Mouse (Mus musculus): ENCODE measurements around the gene Tmem98. TPM values are rescaled to one million over a fixed set of nuclear protein-coding genes. Genes with fewer than 3 reads are reported as not detected.

Gene Tmem98
- 70.0 and 73.3 TPM in 2 replicates for polyA plus RNA-seq (2015; fragmentation: Nextera tagmentation; extraction: Ambion mirVana)

DNA sequence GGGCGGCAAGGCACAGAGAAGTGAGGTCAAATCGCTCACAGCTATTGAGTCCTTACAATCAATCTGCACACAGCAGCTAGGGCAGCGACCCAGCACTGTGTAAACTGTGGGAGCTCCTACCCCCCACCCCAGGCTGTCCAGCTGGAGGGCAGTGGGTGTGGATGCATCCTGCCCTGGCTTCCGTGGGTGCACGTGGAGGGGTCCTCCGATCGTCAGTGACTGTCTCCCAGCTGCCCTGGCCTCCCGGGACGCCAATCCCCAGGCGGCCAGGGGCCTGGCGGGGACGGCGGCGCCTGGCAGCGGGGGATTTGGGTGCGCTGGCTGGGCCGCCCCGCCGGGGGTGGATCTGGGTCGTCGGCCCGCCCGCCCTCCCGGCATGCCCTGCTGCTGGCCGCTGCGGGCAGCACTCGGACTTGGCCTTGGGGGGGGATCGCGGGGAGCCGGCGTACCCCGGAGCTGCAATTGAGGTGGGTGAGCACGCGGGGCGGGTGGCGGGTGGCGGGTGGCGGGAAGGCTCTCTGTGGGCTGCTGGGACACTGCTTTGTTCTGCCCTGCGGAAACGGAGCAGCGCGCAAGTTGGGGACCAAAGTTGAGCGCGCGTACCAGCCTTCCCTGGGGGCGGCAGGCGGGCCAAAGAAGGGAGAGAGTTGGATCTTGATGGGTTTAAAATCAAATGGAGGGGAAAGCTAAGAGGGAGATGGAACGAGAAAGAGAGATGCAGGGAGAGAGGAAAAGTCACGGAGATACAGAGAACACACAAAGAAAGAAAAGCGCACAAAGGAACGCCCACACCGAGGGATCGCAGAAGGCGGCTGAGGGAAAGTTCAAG lies at the start of gene Tmem98:
Gene Tmem98, plus strand, starts transcription at position 183 of the 829 bp plus-strand sequence.
- Histone ChIP-seq H3K36me3 (peaks cover 12% of the 10 kb centered on the region), H3K27ac (replicated peaks) (peak within 1 kb of the TSS; percentile 72), H3K9ac (peak within 1 kb of the TSS; percentile 69), H3K4me2 (replicated peaks) (peak within 1 kb of the TSS; percentile 82), H3K27me3 (no peaks in the 10 kb centered on the region), H3K4me3 (replicated peaks) (peak within 1 kb of the TSS; percentile 57), H3K4me1 (peaks cover 18% of the 10 kb centered on the region), H3K9me3 (replicated peaks) (no peaks in the 10 kb centered on the region)
- WGBS: 1% methylated on average over 44 of the region's 54 CpGs
- peak; percentile 62; the same call in 1 of the 2 replicates for ATAC-seq (ENCODE audit: insufficient number of reproducible peaks, low FRiP score, low TSS enrichment, low read depth)

- Histone ChIP-seq H3K9me3 (replicated peaks) (no peaks in the 10 kb centered on the region), H3K4me1 (peaks cover under 1% of the 10 kb centered on the region; the same call in 1 of the 2 replicates), H3K4me2 (replicated peaks) (no peak overlapping the region), H3K4me3 (replicated peaks) (no peak overlapping the region), H3K36me3 (no peaks in the 10 kb centered on the region), H3K9ac (no peak overlapping the region), H3K27me3 (no peaks in the 10 kb centered on the region), H3K27ac (replicated peaks) (no peak overlapping the region)
- ATAC-seq (ENCODE audit: insufficient number of reproducible peaks, low FRiP score, low TSS enrichment, low read depth): no peak
- WGBS: 72% methylated on average over 3 of the region's 3 CpGs
Measured at GRCm38 (mm10) chr11:80761285-80761974, 48.5 kb upstream of the Tmem98 start.

GRCm38 (mm10) chr11:80762066-80762465 lies 47.9 kb upstream of the Tmem98 start:
- Histone ChIP-seq H3K36me3 (no peaks in the 10 kb centered on the region), H3K27me3 (no peaks in the 10 kb centered on the region), H3K27ac (replicated peaks) (no peak overlapping the region), H3K9me3 (replicated peaks) (no peaks in the 10 kb centered on the region), H3K4me1 (peaks cover 4% of the 10 kb centered on the region; the same call in 1 of the 2 replicates), H3K4me2 (replicated peaks) (no peak overlapping the region), H3K9ac (no peak overlapping the region), H3K4me3 (replicated peaks) (no peak overlapping the region)
- no peak for ATAC-seq (ENCODE audit: insufficient number of reproducible peaks, low FRiP score, low TSS enrichment, low read depth)
- WGBS: 73% methylated on average over 4 of the region's 4 CpGs

DNA sequence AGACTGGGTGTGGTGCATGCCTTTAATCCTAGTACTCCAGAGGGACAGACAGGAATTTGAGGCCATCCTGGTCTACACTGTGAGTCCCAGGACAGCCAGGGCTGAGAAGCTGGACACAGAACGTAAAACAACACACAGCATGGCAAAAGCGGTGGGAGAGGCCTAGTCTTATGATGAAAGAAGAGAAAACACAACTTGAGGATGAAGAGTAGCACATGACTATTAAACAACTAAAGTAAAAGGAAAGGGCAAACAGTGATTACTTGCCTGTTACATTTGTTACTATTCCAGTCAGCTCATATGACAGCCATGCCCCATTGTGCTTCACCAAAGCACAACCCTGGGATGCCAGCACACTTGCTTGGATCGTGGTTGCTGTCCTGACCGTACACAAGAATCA lies 43.9 kb upstream of the Tmem98 start:
- Histone ChIP-seq H3K36me3 (no peaks in the 10 kb centered on the region), H3K4me2 (replicated peaks) (no peak overlapping the region), H3K27ac (replicated peaks) (no peak overlapping the region), H3K9ac (no peak overlapping the region), H3K4me1 (peaks cover 4% of the 10 kb centered on the region; the same call in 1 of the 2 replicates), H3K9me3 (replicated peaks) (no peaks in the 10 kb centered on the region), H3K27me3 (no peaks in the 10 kb centered on the region), H3K4me3 (replicated peaks) (no peak overlapping the region)
- no peak for ATAC-seq (ENCODE audit: insufficient number of reproducible peaks, low FRiP score, low TSS enrichment, low read depth)
- 80% methylated on average over 4 of the region's 4 CpGs for WGBS

DNA sequence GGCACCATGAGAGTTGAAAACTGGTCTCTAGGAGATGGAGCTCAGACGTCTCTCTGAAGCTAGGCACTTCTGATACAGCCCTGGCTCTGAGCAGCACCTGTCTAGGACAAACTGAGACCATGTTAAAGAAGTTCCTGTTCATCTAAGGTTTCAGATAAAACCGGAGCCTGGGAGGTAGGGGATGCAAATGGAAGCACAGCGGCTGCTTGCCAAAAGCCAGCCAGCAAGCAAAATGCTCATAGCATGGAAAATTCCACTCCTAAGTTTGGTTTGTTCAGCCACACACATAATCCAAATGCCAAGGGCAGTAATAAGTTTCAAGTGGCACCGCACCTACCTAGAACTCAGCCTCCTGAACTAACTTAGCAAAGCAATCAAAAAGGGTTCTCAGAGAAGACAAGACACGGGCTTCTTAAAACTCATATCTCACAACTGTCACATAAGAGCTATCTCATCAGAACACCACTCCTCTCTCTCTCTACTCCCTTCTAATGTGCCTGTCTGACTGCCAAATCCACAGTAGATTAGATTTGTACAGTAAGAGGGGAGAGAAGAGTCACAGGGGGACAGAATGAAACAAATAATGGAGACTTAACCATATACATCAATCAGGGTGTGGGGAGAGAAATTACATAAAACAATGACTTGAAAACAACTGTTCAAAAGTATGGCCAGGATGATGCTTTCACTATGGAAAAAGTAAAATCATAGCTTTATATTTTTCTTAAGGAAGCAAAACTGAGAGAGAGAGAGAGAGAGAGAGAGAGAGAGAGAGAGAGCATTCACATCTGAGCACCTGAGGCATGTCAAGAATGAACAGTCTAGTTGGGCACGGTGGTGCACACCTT lies 43.3 kb upstream of the Tmem98 start:
- Histone ChIP-seq H3K4me1 (peaks cover 4% of the 10 kb centered on the region; the same call in 1 of the 2 replicates), H3K9me3 (replicated peaks) (no peaks in the 10 kb centered on the region), H3K27me3 (no peaks in the 10 kb centered on the region), H3K36me3 (no peaks in the 10 kb centered on the region), H3K4me3 (replicated peaks) (no peak overlapping the region), H3K9ac (no peak overlapping the region), H3K4me2 (replicated peaks) (no peak overlapping the region), H3K27ac (replicated peaks) (no peak overlapping the region)
- WGBS: 60% methylated on average over 6 of the region's 6 CpGs
- no peak for ATAC-seq (ENCODE audit: insufficient number of reproducible peaks, low FRiP score, low TSS enrichment, low read depth)

GRCm38 (mm10) chr11:80767320-80767617 lies 42.7 kb upstream of the Tmem98 start:
- no peak overlapping the region for H3K4me2 ChIP-seq (replicated peaks)
- WGBS: 69% methylated on average over 3 of the region's 3 CpGs
- no peak overlapping the region for H3K27ac ChIP-seq (replicated peaks)
- H3K9me3 ChIP-seq (replicated peaks): no peaks in the 10 kb centered on the region
- ATAC-seq (ENCODE audit: insufficient number of reproducible peaks, low FRiP score, low TSS enrichment, low read depth): no peak
- H3K36me3 ChIP-seq: no peaks in the 10 kb centered on the region
- no peak overlapping the region for H3K9ac ChIP-seq
- H3K4me1 ChIP-seq: peaks cover 4% of the 10 kb centered on the region; the same call in 1 of the 2 replicates
- H3K4me3 ChIP-seq (replicated peaks): no peak overlapping the region
- no peaks in the 10 kb centered on the region for H3K27me3 ChIP-seq

GRCm38 (mm10) chr11:80771186-80771585 lies 38.8 kb upstream of the Tmem98 start:
- H3K9ac ChIP-seq: no peak overlapping the region
- ATAC-seq (ENCODE audit: insufficient number of reproducible peaks, low FRiP score, low TSS enrichment, low read depth): no peak
- H3K4me2 ChIP-seq (replicated peaks): no peak overlapping the region
- 75% methylated on average over 3 of the region's 3 CpGs for WGBS
- H3K27ac ChIP-seq (replicated peaks): no peak overlapping the region
- H3K4me3 ChIP-seq (replicated peaks): no peak overlapping the region
- H3K27me3 ChIP-seq: no peaks in the 10 kb centered on the region
- no peaks in the 10 kb centered on the region for H3K36me3 ChIP-seq
- H3K9me3 ChIP-seq (replicated peaks): no peaks in the 10 kb centered on the region
- peaks cover 4% of the 10 kb centered on the region; the same call in 1 of the 2 replicates for H3K4me1 ChIP-seq

GRCm38 (mm10) chr11:80771596-80772250 lies 38.3 kb upstream of the Tmem98 start:
- Histone ChIP-seq H3K9me3 (replicated peaks) (no peaks in the 10 kb centered on the region), H3K36me3 (no peaks in the 10 kb centered on the region), H3K4me1 (peaks cover 1% of the 10 kb centered on the region; the same call in 1 of the 2 replicates), H3K27ac (replicated peaks) (no peak overlapping the region), H3K9ac (no peak overlapping the region), H3K4me3 (replicated peaks) (no peak overlapping the region), H3K4me2 (replicated peaks) (no peak overlapping the region), H3K27me3 (no peaks in the 10 kb centered on the region)
- 74% methylated on average over 5 of the region's 5 CpGs for WGBS
- no peak for ATAC-seq (ENCODE audit: insufficient number of reproducible peaks, low FRiP score, low TSS enrichment, low read depth)

DNA sequence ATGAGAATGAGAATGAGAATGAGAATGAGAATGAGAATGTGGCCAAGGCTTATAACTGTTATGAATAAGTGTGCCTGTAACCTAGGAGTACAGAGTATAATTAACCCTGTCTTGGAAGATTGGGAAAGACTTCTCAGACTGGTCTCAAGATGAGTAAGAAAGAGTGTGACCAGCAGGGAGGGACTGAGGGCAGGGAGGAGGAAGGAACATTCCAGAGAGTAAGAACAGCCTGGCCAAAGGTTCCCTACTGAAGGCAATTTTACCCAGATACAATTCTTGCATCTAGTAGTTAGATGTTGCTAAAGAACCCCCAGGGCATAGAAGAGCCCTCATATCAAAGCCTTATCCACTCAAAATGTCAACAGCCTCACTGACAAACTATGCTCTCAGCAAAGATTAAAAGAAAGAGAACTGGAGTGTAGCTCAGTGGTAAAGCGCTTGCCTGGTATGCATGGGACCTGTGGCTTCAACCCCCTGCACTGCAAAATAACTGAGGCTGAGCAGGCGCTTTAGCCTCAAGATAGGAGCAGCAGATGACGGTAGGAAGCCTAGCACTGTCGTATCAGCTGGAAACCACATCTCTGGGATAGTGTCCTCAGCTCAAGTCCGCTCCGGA lies 37.3 kb upstream of the Tmem98 start:
- no peak for ATAC-seq (ENCODE audit: insufficient number of reproducible peaks, low FRiP score, low TSS enrichment, low read depth)
- no peaks in the 10 kb centered on the region for H3K36me3 ChIP-seq

GRCm38 (mm10) chr11:80775535-80775934 lies 34.4 kb upstream of the Tmem98 start:
- H3K9ac ChIP-seq: no peak overlapping the region
- H3K36me3 ChIP-seq: no peaks in the 10 kb centered on the region
- ATAC-seq (ENCODE audit: insufficient number of reproducible peaks, low FRiP score, low TSS enrichment, low read depth): no peak
- peaks cover 8% of the 10 kb centered on the region for H3K4me1 ChIP-seq
- H3K4me2 ChIP-seq (replicated peaks): no peak overlapping the region
- no peaks in the 10 kb centered on the region for H3K27me3 ChIP-seq
- no peaks in the 10 kb centered on the region for H3K9me3 ChIP-seq (replicated peaks)
- 77% methylated on average over 3 of the region's 3 CpGs for WGBS
- H3K4me3 ChIP-seq (replicated peaks): no peak overlapping the region
- no peak overlapping the region for H3K27ac ChIP-seq (replicated peaks)

More for the DNA sequence above, 37.3 kb upstream of the Tmem98 start:
- no peak overlapping the region for H3K9ac ChIP-seq
- H3K27me3 ChIP-seq: no peaks in the 10 kb centered on the region
- no peaks in the 10 kb centered on the region for H3K9me3 ChIP-seq (replicated peaks)
- WGBS: 64% methylated on average over 6 of the region's 6 CpGs
- no peak overlapping the region for H3K27ac ChIP-seq (replicated peaks)
- H3K4me3 ChIP-seq (replicated peaks): no peak overlapping the region
- H3K4me2 ChIP-seq (replicated peaks): no peak overlapping the region
- H3K4me1 ChIP-seq: no peaks in the 10 kb centered on the region

All from embryonic facial prominence, embryonic 15.5 days (tissue).